Comparison of ENCODE assay signal across 10 mouse cellular contexts in the genomic region with DNA sequence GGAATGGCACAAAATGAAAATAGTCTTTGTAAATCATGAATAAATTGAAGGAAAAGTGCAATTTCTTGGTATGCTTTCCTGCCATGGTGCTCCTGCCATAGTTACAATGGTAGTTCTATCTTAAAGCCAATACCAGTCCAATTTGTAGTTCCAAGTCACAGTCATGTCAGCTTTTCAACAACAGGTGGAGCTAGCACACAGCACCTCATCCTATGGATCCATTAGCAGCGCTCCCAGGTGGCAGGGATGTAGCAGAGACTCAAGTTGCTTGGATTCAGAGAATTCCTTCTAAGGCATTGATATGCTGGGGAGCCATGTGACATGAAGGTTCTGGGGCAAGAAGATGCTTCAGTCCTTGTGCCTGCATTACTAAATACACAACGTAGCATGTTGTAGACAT. TPM values are rescaled to one million over a fixed set of nuclear protein-coding genes. Genes with fewer than 3 reads are reported as not detected.
DNase-seq lines count a peak whose midpoint lies in the region.
"Had no signal": no experiment of that assay in that cellular context is flagged by ENCODE, and none has a peak within 500 bp of the region (broad histone marks: within the 10 kb centered on the region; RNA-seq: fewer than 3 reads in every experiment).

No protein-coding gene starts in this region.

- intact Hi-C loops in left cerebral cortex, postnatal 4 days (cut with DNase I) = no loop called here
- intact Hi-C loops in left cerebral cortex, postnatal 14 days (cut with DNase I) = no loop called here

- peak; percentile 16 for DNase-seq in adrenal gland, adult 2 months
- no peak for DNase-seq in adrenal gland, postnatal 4 days (ENCODE audit: low spot score in 2 of 2)
- peak; percentile 23 for DNase-seq in left cerebral cortex, postnatal 4 days
- no peak for DNase-seq in left cerebral cortex, postnatal 14 days (ENCODE audit: low spot score in 2 of 2)
- peak; percentile 31 for DNase-seq in embryo, embryonic 9.5 days (ENCODE audit: extremely low spot score)
- peak; percentile 43 for DNase-seq in mesoderm, embryonic 11.5 days (ENCODE audit: low read depth, low spot score)
- DNase-seq in spleen, postnatal 36 days (ENCODE audit: low spot score in 2 of 2) = no peak
- DNase-seq in left cerebral cortex, adult 8-10 months (ENCODE audit: low spot score in 2 of 2) = no peak
- DNase-seq: B cell, adult 2 months; heart, postnatal 14 days had no signal

RNA-seq across cellular contexts. Expression of gene Micu2, which starts 19.8 kb away (rescaled TPM):
- 10 to 100 TPM; 49.0 to 59.8 TPM for total RNA-seq in adrenal gland, adult 2 months (2021)
- polyA plus RNA-seq in adrenal gland, adult 2 months (2012; rRNA removed) = 11.4 and 17.9 TPM in 2 replicates
- total RNA-seq in adrenal gland, postnatal 4 days (2021) = 10 to 100 TPM; 76.3 to 78.2 TPM
- 10 to 100 TPM; 58.6 to 61.4 TPM for total RNA-seq in left cerebral cortex, postnatal 4 days (2021)
- 10 to 100 TPM; 23.2 to 24.0 TPM for total RNA-seq in left cerebral cortex, postnatal 14 days (2021)
- 10 to 100 TPM; 22.6 to 25.0 (median 23.6) TPM for total RNA-seq in left cerebral cortex, adult 8-10 months (2022)

RNA-seq across cellular contexts. Expression of gene Fgf9, which starts 51.5 kb away (rescaled TPM):
- 10 to 100 TPM; 17.0 to 19.9 TPM for total RNA-seq in adrenal gland, adult 2 months (2021)
- polyA plus RNA-seq in adrenal gland, adult 2 months (2012; rRNA removed) = 1.6 and 2.3 TPM in 2 replicates
- total RNA-seq in adrenal gland, postnatal 4 days (2021) = 10 to 100 TPM; 24.8 to 25.3 TPM
- 10 to 100 TPM; 11.8 TPM for total RNA-seq in left cerebral cortex, postnatal 4 days (2021)
- 10 to 100 TPM; 20.9 to 22.2 TPM for total RNA-seq in left cerebral cortex, postnatal 14 days (2021)
- 10 to 100 TPM; 21.8 to 25.9 (median 23.7) TPM for total RNA-seq in left cerebral cortex, adult 8-10 months (2022)

Comparison
In these comparisons a context has a peak if more than half of its experiments do, and no peak if none do; other contexts are left out.
1. DNase-seq: peak in adrenal gland, adult 2 months (single experiment), left cerebral cortex, postnatal 4 days (single experiment), embryo, embryonic 9.5 days (single experiment) and mesoderm, embryonic 11.5 days (single experiment); none in adrenal gland, postnatal 4 days (0 of 2), left cerebral cortex, postnatal 14 days (0 of 2), spleen, postnatal 36 days (0 of 2) and left cerebral cortex, adult 8-10 months (0 of 2).